Comparison of ENCODE assay signal across 11 mouse cellular contexts in genomic region chr5:128443848-128444247, GRCm38 (mm10). TPM values are rescaled to one million over a fixed set of nuclear protein-coding genes. Genes with fewer than 3 reads are reported as not detected.
A peak's percentile ranks its signal among the peaks of the same experiment; 100 is the strongest.
DNase-seq lines count a peak whose midpoint lies in the region; ATAC-seq and TF ChIP-seq lines count a peak whose summit lies in the region.
"Had no signal": no experiment of that assay in that cellular context is flagged by ENCODE, and none has a peak within 500 bp of the region (broad histone marks: within the 10 kb centered on the region; RNA-seq: fewer than 3 reads in every experiment).

No protein-coding gene starts in this region.

- H3K4me2 ChIP-seq in heart, embryonic 13.5 days: peak overlapping the region; percentile 47
- no peak overlapping the region for H3K4me2 ChIP-seq in hindbrain, embryonic 11.5 days (replicated peaks; ENCODE audit: low read depth, low read length)
- H3K4me2 ChIP-seq in midbrain, embryonic 13.5 days (replicated peaks): peak overlapping the region; percentile 52

- H3K4me3 ChIP-seq in heart, embryonic 13.5 days: peak overlapping the region; percentile 13; the same call in 1 of the 2 replicates
- peak overlapping the region; percentile 63 for H3K4me3 ChIP-seq in ES-Bruce4 (ENCODE audit: low read depth, low read length)
- H3K4me3 ChIP-seq in hindbrain, embryonic 11.5 days (ENCODE audit: low read depth, low read length): peak overlapping the region; percentile 8
- H3K4me3 ChIP-seq in midbrain, embryonic 13.5 days (replicated peaks): peak overlapping the region; percentile 20; the same call in 1 of the 2 replicates
- H3K4me3 ChIP-seq: limb, embryonic 15.5 days had no signal

- no peaks in the 10 kb centered on the region for H3K36me3 ChIP-seq in heart, embryonic 13.5 days
- H3K36me3 ChIP-seq in ES-Bruce4 (ENCODE audit: control insufficient read depth, insufficient read depth, low read length, poor library complexity, severe bottlenecking): no peaks in the 10 kb centered on the region
- no peaks in the 10 kb centered on the region for H3K36me3 ChIP-seq in hindbrain, embryonic 11.5 days (ENCODE audit: control insufficient read depth, insufficient read depth, low read length)
- H3K36me3 ChIP-seq in midbrain, embryonic 13.5 days: no peaks in the 10 kb centered on the region
- H3K36me3 ChIP-seq: limb, embryonic 15.5 days had no signal

- no peaks in the 10 kb centered on the region for H3K4me1 ChIP-seq in heart, embryonic 13.5 days
- peaks cover 4% of the 10 kb centered on the region for H3K4me1 ChIP-seq in ES-Bruce4 (ENCODE audit: control insufficient read depth, insufficient read depth, low read length)
- peaks cover 5% of the 10 kb centered on the region for H3K4me1 ChIP-seq in hindbrain, embryonic 11.5 days (replicated peaks; ENCODE audit: control insufficient read depth, insufficient read depth, low read length)
- H3K4me1 ChIP-seq in midbrain, embryonic 13.5 days (replicated peaks): peaks cover 16% of the 10 kb centered on the region

- no peak for DNase-seq in heart, adult 9 months (ENCODE audit: low spot score in 2 of 2)
- DNase-seq in hindbrain, embryonic 11.5 days (ENCODE audit: low spot score): peak; percentile 9
- DNase-seq in frontal cortex, postnatal 25 days (ENCODE audit: low spot score in 2 of 2): no peak
- DNase-seq in spleen, postnatal 36 days (ENCODE audit: low spot score in 2 of 2): no peak
- DNase-seq in frontal cortex, postnatal 36 days (ENCODE audit: low spot score in 2 of 2): no peak
- DNase-seq: retina, postnatal 1 day had no signal

- TF ChIP-seq EP300 in ES-Bruce4 (IDR thresholded peaks at IDR 0.05; ENCODE audit: insufficient read depth, low read depth, low read length): no peak

- H3K9ac ChIP-seq in heart, embryonic 13.5 days: no peak overlapping the region
- no peak overlapping the region for H3K9ac ChIP-seq in ES-Bruce4 (ENCODE audit: low read depth, poor library complexity, severe bottlenecking)
- H3K9ac ChIP-seq in hindbrain, embryonic 11.5 days (ENCODE audit: low read depth, low read length): no peak overlapping the region
- peak overlapping the region; percentile 25; the same call in 1 of the 2 replicates for H3K9ac ChIP-seq in midbrain, embryonic 13.5 days (replicated peaks)
- H3K9ac ChIP-seq: limb, embryonic 15.5 days had no signal

- WGBS in heart, embryonic 13.5 days: 39% methylated on average over 4 of the region's 4 CpGs
- 41% methylated on average over 4 of the region's 4 CpGs for WGBS in hindbrain, embryonic 11.5 days
- 33% methylated on average over 4 of the region's 4 CpGs for WGBS in midbrain, embryonic 13.5 days

- TF ChIP-seq POLR2A in ES-Bruce4 (IDR thresholded peaks at IDR 0.05; ENCODE audit: insufficient read depth, low read length): no peak

- H3K9me3 ChIP-seq in heart, embryonic 13.5 days: no peaks in the 10 kb centered on the region
- no peaks in the 10 kb centered on the region for H3K9me3 ChIP-seq in ES-Bruce4 (replicated peaks; ENCODE audit: control insufficient read depth, insufficient read depth, low read length, poor library complexity, severe bottlenecking)
- H3K9me3 ChIP-seq in hindbrain, embryonic 11.5 days (ENCODE audit: control insufficient read depth, low read length): no peaks in the 10 kb centered on the region
- H3K9me3 ChIP-seq in midbrain, embryonic 13.5 days: no peaks in the 10 kb centered on the region
- H3K9me3 ChIP-seq: limb, embryonic 15.5 days had no signal

- H3K27me3 ChIP-seq in heart, embryonic 13.5 days (replicated peaks): peaks cover 77% of the 10 kb centered on the region
- H3K27me3 ChIP-seq in ES-Bruce4 (ENCODE audit: control insufficient read depth, insufficient read depth, low read length, poor library complexity, severe bottlenecking): no peaks in the 10 kb centered on the region
- peaks cover 33% of the 10 kb centered on the region for H3K27me3 ChIP-seq in hindbrain, embryonic 11.5 days (ENCODE audit: control insufficient read depth, insufficient read depth, low read length)
- peaks cover 49% of the 10 kb centered on the region for H3K27me3 ChIP-seq in midbrain, embryonic 13.5 days

- no peak overlapping the region for H3K27ac ChIP-seq in heart, embryonic 13.5 days (replicated peaks)
- no peak overlapping the region for H3K27ac ChIP-seq in ES-Bruce4 (ENCODE audit: insufficient read depth, low read length)
- no peak overlapping the region for H3K27ac ChIP-seq in hindbrain, embryonic 11.5 days (ENCODE audit: low read depth, low read length)
- H3K27ac ChIP-seq in midbrain, embryonic 13.5 days: no peak overlapping the region
- H3K27ac ChIP-seq: limb, embryonic 15.5 days had no signal

- TF ChIP-seq CTCF in ES-Bruce4 (IDR thresholded peaks at IDR 0.05; ENCODE audit: low read depth, low read length): no peak

- ATAC-seq in heart, embryonic 13.5 days (ENCODE audit: extremely low read depth, insufficient number of reproducible peaks, low FRiP score, low TSS enrichment): no peak
- ATAC-seq in hindbrain, embryonic 11.5 days (ENCODE audit: low FRiP score): no peak
- ATAC-seq in midbrain, embryonic 13.5 days: no peak

RNA-seq across cellular contexts. Expression of gene Tmem132d, which starts 11.0 kb away (rescaled TPM):
- 0.08 and 0.11 TPM in 2 replicates for polyA plus RNA-seq in heart, embryonic 13.5 days (2015; fragmentation: Nextera tagmentation; extraction: Ambion mirVana)
- 0.19 and 0.32 TPM in 2 replicates for polyA plus RNA-seq in ES-Bruce4 (2011; ENCODE audit: insufficient read depth, insufficient read length, low read depth, missing spikeins)
- 0.46 and 0.63 TPM in 2 replicates for polyA plus RNA-seq in hindbrain, embryonic 11.5 days (2014; fragmentation: Nextera tagmentation; extraction: Ambion mirVana)
- 1.2 and 1.3 TPM in 2 replicates for polyA plus RNA-seq in midbrain, embryonic 13.5 days (2015; fragmentation: Nextera tagmentation; extraction: Ambion mirVana)
- polyA plus RNA-seq: C2C12 had no signal

Comparison
In these comparisons a context has a peak if more than half of its experiments do, and no peak if none do; other contexts are left out.
1. H3K4me3 ChIP-seq: peak in every context shown above with its lines; median percentile 63 in ES-Bruce4; 20 in midbrain, embryonic 13.5 days; 13 in heart, embryonic 13.5 days; 8 in hindbrain, embryonic 11.5 days.